Mouse (Mus musculus) E14TG2a.4 (cell line): ENCODE data around the gene Hnrnpd.

ENCODE experiments used
- CTCF ChIP-seq: conservative IDR thresholded peaks from 2 replicates; pipeline ENCODE4 v1.5.1; 2014; ENCODE audit warnings: low read length
- NANOG ChIP-seq: IDR thresholded peaks from 2 replicates; pipeline ENCODE4 v1.6.1; 2014; ENCODE audit warnings: borderline replicate concordance, low read length, mixed read lengths

DNA sequence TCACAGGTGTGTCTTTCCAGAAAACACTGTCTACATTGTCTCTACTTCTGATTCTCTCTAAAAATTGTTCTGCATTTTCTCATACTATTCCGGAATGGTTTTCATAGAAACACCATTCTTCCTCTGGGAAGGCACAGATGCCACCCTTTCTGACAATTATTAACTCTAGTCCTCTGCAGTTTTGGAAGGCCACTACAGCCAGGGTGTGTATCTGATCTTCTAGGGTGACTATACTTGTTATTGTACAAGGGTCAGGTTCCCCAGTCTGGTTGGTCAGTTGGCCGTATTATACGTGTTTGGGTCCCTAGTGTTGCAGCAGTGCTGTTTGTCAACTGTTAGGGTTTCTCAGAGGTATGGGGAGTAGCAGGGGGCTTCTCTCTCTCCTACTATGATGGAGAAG is 15.9 kb upstream of the Hnrnpd start:
- TF ChIP-seq CTCF (no peak), NANOG (no peak)
